Mouse (Mus musculus) testis, adult 2 months (tissue): ENCODE results near the gene Slc16a4.

Experiments used
- CTCF ChIP-seq: fragments of 200-500 bp; IDR thresholded peaks from 2 replicates; pipeline ENCODE4 v1.5.1; 2012; ENCODE audit warnings: low read depth, mild to moderate bottlenecking, inconsistent platforms, low read length, moderate library complexity; ENCODE audit not compliant: control insufficient read depth, insufficient read depth, insufficient replicate concordance
- POLR2A ChIP-seq: fragments of 200-500 bp; IDR thresholded peaks from 2 replicates; pipeline ENCODE4 v1.6.1; 2012; ENCODE audit warnings: low read depth, mild to moderate bottlenecking, inconsistent platforms, low read length, moderate library complexity; ENCODE audit not compliant: control insufficient read depth

GRCm38 (mm10) chr3:107266814-107267345 is 24.1 kb upstream of the Slc16a4 start:
- TF ChIP-seq CTCF (no peak), POLR2A (no peak)
